Mouse (Mus musculus): ENCODE measurements at regions not wholly inside any gene's neighbourhood (a gene's known extent, or its start where the extent isn't known, plus 50 kb on each side); places are given as distances from the start of the nearest gene placed in this dataset.

DNA sequence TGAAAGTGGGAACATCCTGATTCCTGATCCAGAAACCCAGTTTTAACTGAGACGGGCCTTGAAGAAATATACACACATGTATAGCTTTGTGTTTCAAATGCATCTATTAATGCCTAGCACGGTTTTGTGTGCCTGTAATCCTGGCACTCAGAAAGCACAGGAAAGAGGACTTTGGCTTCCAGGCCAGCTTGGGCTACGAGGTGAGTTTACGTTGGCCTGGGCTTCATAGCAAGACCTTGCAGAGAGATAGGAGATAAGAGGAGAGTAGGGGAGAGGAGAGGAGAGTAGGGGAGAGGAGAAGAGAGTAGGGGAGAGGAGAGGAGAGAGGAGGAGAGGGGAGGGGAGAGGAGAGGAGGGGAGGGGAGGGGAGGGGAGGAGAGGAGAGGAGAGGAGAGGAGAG is 234.9 kb upstream of the Klf4 start:
- WGBS = 79% methylated on average over 4 of the region's 4 CpGs
- no peak for ATAC-seq (ENCODE audit: low read depth)

DNA sequence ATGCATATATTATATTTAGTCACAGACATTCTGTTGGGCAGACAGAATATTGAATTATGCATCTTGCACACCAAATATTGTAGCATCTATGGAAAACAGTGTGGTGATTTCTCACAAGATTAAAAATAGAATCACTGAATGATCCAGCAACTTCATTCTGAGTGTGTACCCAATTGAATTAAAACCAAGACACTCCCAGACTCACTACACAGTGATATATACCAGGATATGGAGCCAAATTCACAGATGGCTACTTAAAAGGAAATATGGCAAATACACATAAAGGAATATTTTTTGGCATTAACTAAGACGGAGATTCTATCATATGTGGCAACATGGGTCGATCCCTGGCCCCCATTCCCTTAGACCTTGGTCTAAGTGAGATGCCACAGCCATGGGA is 233.5 kb upstream of the Klf4 start:
- 88% methylated on average over 2 of the region's 2 CpGs for WGBS
- no peaks in the 10 kb centered on the region for H3K36me3 ChIP-seq (ENCODE audit: control insufficient read depth, insufficient read depth, low read length)
- no peaks in the 10 kb centered on the region for H3K27me3 ChIP-seq (replicated peaks; ENCODE audit: control insufficient read depth, insufficient read depth, low read length)
- H3K27ac ChIP-seq (replicated peaks; ENCODE audit: low read depth, low read length) = no peak overlapping the region
- ATAC-seq (ENCODE audit: low read depth) = no peak
- no peak overlapping the region for H3K4me3 ChIP-seq (ENCODE audit: low read depth, low read length)
- H3K4me2 ChIP-seq (ENCODE audit: low read depth, low read length) = no peak overlapping the region
- no peaks in the 10 kb centered on the region for H3K4me1 ChIP-seq (ENCODE audit: control insufficient read depth, insufficient read depth, low read length)
- H3K9me3 ChIP-seq (ENCODE audit: control insufficient read depth, low read length) = no peaks in the 10 kb centered on the region
- H3K9ac ChIP-seq (ENCODE audit: low read depth, low read length) = no peak overlapping the region
- DNase-seq (ENCODE audit: low spot score) = no peak

More for the DNA sequence above, 234.9 kb upstream of the Klf4 start:
- no peak for DNase-seq (ENCODE audit: low spot score)
- Histone ChIP-seq H3K4me3 (ENCODE audit: low read depth, low read length) (no peak overlapping the region), H3K27ac (replicated peaks; ENCODE audit: low read depth, low read length) (no peak overlapping the region), H3K9ac (ENCODE audit: low read depth, low read length) (no peak overlapping the region), H3K36me3 (ENCODE audit: control insufficient read depth, insufficient read depth, low read length) (no peaks in the 10 kb centered on the region), H3K9me3 (ENCODE audit: control insufficient read depth, low read length) (no peaks in the 10 kb centered on the region), H3K27me3 (replicated peaks; ENCODE audit: control insufficient read depth, insufficient read depth, low read length) (no peaks in the 10 kb centered on the region), H3K4me2 (ENCODE audit: low read depth, low read length) (no peak overlapping the region), H3K4me1 (ENCODE audit: control insufficient read depth, insufficient read depth, low read length) (no peaks in the 10 kb centered on the region)

DNA sequence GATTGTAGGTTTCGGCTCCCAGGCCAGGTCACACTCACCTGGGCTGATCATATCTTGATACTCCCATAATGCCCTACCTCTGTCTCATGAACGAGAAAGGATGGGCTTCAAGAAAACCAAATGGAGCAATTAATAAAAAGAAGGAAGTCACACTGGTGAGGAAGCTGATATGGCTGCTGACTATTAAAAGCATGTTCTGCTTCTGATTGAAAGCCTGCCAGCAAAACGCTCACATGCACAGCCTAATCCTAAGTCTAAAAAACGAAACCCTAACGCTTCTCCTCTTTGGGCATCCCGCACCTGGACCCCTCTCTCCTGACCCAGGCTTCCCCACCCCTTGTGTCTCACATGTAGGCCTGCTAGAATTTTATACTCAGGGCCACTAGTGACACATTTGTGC is 230.8 kb upstream of the Klf4 start:
- 67% methylated on average over 6 of the region's 6 CpGs for WGBS
- Histone ChIP-seq H3K36me3 (ENCODE audit: control insufficient read depth, insufficient read depth, low read length) (no peaks in the 10 kb centered on the region), H3K9ac (ENCODE audit: low read depth, low read length) (no peak overlapping the region), H3K4me2 (ENCODE audit: low read depth, low read length) (no peak overlapping the region), H3K9me3 (ENCODE audit: control insufficient read depth, low read length) (no peaks in the 10 kb centered on the region), H3K4me3 (ENCODE audit: low read depth, low read length) (no peak overlapping the region), H3K4me1 (ENCODE audit: control insufficient read depth, insufficient read depth, low read length) (no peaks in the 10 kb centered on the region), H3K27me3 (replicated peaks; ENCODE audit: control insufficient read depth, insufficient read depth, low read length) (no peaks in the 10 kb centered on the region), H3K27ac (replicated peaks; ENCODE audit: low read depth, low read length) (no peak overlapping the region)
- no peak for ATAC-seq (ENCODE audit: low read depth)
- DNase-seq (ENCODE audit: low spot score) = no peak

DNA sequence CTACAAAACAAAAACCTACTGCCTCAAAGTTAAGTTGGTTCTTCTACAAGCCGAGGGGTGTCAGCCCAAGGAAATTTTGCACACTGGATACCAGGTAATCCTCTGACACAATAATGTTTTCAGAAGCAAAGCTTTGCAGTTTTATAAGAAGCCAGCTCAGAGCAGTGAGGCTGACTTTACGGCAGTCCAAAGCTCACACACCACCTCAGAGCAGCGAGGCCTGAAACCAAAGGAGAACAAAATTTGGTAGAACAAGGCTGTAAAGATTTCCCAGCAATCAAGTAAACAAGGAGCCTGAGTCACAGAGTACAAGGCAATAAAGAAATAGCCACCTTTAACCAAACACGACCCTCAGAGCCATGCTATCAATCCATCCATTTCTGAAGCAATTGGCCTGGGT is 230.1 kb upstream of the Klf4 start:
- H3K36me3 ChIP-seq (ENCODE audit: control insufficient read depth, insufficient read depth, low read length) = no peaks in the 10 kb centered on the region
- H3K27ac ChIP-seq (replicated peaks; ENCODE audit: low read depth, low read length) = no peak overlapping the region
- H3K4me2 ChIP-seq (ENCODE audit: low read depth, low read length) = no peak overlapping the region
- WGBS = 81% methylated on average over 4 of the region's 4 CpGs
- peaks cover 1% of the 10 kb centered on the region; the same call in 1 of the 2 replicates for H3K4me1 ChIP-seq (ENCODE audit: control insufficient read depth, insufficient read depth, low read length)
- H3K27me3 ChIP-seq (replicated peaks; ENCODE audit: control insufficient read depth, insufficient read depth, low read length) = no peaks in the 10 kb centered on the region
- no peak overlapping the region for H3K4me3 ChIP-seq (ENCODE audit: low read depth, low read length)
- no peak overlapping the region for H3K9ac ChIP-seq (ENCODE audit: low read depth, low read length)
- DNase-seq (ENCODE audit: low spot score) (no peak), ATAC-seq (ENCODE audit: low read depth) (no peak)
- no peaks in the 10 kb centered on the region for H3K9me3 ChIP-seq (ENCODE audit: control insufficient read depth, low read length)

DNA sequence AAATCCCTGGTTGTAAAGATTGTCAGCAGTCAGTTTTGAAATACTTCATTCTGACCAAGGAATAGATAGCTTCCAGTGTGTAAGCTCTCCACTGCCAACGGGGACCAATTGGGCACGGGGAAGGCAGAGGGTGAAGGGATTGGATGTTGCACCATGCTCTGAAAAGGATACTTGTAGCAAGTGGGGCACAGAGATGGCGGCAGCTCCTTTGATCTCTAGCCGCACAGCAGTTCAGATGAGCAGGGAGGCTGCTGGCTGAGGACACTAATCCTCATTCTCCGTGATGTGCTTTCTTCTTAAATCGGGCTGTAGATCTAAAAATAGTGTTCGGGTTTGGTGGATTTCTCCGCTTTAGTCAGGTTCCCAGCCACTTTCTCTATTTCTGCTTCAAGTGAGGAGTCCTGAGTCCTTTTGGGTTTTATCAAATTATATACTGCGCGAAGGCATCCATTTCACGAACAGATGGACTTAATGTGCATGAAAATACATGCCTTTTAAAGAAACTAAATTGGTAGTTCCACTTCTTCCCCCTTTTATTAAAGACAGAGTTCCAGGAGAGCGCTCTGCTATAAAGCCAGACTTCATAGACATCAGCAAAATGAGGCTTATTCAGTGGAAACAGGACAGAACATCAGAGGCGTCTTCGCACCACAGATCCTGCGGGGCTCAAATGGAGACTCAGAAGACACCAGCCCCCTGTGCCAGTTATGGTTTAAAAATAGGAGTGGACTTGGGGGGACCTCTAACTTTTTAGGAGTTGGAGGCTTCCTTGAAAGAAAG is 225.1 kb upstream of the Klf4 start:
- Histone ChIP-seq H3K4me3 (ENCODE audit: low read depth, low read length) (no peak overlapping the region; the same call in 1 of the 2 replicates), H3K27me3 (replicated peaks; ENCODE audit: control insufficient read depth, insufficient read depth, low read length) (no peaks in the 10 kb centered on the region), H3K36me3 (ENCODE audit: control insufficient read depth, insufficient read depth, low read length) (no peaks in the 10 kb centered on the region), H3K9me3 (ENCODE audit: control insufficient read depth, low read length) (no peaks in the 10 kb centered on the region), H3K4me1 (ENCODE audit: control insufficient read depth, insufficient read depth, low read length) (peaks cover 9% of the 10 kb centered on the region), H3K9ac (ENCODE audit: low read depth, low read length) (no peak overlapping the region), H3K4me2 (ENCODE audit: low read depth, low read length) (peak overlapping the region; percentile 45), H3K27ac (replicated peaks; ENCODE audit: low read depth, low read length) (0 out of 2 replicates have a peak overlapping the region, but pooled peaks have one; percentile 21)
- ATAC-seq (ENCODE audit: low read depth) (0 out of 2 replicates have a peak, but pooled peaks have one; percentile 30), DNase-seq (ENCODE audit: low spot score) (peak; percentile 86)
- WGBS = 34% methylated on average over 15 of the region's 15 CpGs

DNA sequence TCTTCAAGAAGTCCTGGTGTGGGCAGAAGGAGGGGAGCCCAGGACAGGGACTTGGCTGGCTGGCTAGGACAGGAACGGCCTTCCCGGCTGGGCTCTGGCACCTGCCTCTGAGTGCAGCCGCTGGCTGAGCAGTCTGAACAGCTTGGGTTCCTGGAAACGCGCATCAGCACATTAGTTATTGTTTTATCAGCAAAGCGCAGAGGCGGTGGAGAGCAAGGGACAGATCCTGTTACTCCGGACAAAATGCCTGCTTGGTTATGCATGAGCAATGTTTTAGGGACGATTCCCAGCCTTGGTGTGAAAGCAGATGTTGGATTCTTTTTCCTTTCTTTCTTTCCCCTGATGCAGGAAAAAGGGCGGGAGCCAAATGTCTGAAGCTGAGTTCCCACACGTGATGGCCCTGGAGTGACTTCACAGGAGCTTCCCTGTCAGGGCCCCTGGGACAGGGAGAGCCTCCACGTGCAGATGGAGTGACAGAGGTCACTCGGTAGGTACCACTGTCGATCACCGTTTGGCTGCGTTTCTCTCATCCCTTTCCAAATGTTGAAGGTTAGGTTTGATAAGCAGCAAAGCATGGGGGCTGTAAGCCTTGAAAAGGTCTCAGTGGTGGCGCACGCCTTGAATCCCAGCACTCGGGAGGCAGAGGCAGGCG is 217.8 kb upstream of the Klf4 start:
- no peaks in the 10 kb centered on the region for H3K9me3 ChIP-seq (ENCODE audit: control insufficient read depth, low read length)
- no peaks in the 10 kb centered on the region for H3K36me3 ChIP-seq (ENCODE audit: control insufficient read depth, insufficient read depth, low read length)
- no peak overlapping the region for H3K4me3 ChIP-seq (ENCODE audit: low read depth, low read length)
- H3K27ac ChIP-seq (replicated peaks; ENCODE audit: low read depth, low read length) = no peak overlapping the region
- WGBS = 68% methylated on average over 20 of the region's 20 CpGs
- H3K9ac ChIP-seq (ENCODE audit: low read depth, low read length) = no peak overlapping the region
- H3K4me2 ChIP-seq (ENCODE audit: low read depth, low read length) = no peak overlapping the region
- DNase-seq (ENCODE audit: low spot score) (peak; percentile 64), ATAC-seq (ENCODE audit: low read depth) (peak; percentile 55; the same call in 1 of the 2 replicates)
- H3K27me3 ChIP-seq (replicated peaks; ENCODE audit: control insufficient read depth, insufficient read depth, low read length) = no peaks in the 10 kb centered on the region
- H3K4me1 ChIP-seq (ENCODE audit: control insufficient read depth, insufficient read depth, low read length) = no peaks in the 10 kb centered on the region

DNA sequence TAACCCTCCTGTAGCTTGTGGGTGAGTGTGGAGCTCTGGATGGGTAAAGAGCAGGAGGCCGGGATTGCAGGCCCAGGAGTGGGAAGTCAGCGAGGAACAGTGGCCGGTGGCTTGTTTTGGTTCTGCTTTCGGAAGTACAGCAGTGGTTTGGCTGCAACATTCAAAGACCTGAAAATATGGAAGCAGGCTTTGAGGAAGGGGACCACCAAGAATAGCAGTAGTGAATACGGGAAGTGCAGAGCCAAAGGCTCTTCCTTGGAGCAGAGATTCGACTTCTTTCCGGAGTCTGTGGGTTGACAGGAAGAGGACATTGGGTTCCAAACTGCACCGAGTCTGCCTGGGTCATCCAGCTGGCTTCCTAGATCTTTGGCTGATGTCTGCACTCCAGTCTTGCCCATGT is 209.1 kb upstream of the Klf4 start:
- Histone ChIP-seq H3K4me3 (ENCODE audit: low read depth, low read length) (no peak overlapping the region), H3K27me3 (replicated peaks; ENCODE audit: control insufficient read depth, insufficient read depth, low read length) (no peaks in the 10 kb centered on the region), H3K9me3 (ENCODE audit: control insufficient read depth, low read length) (no peaks in the 10 kb centered on the region), H3K4me1 (ENCODE audit: control insufficient read depth, insufficient read depth, low read length) (no peaks in the 10 kb centered on the region), H3K36me3 (ENCODE audit: control insufficient read depth, insufficient read depth, low read length) (no peaks in the 10 kb centered on the region), H3K9ac (ENCODE audit: low read depth, low read length) (no peak overlapping the region), H3K4me2 (ENCODE audit: low read depth, low read length) (no peak overlapping the region), H3K27ac (replicated peaks; ENCODE audit: low read depth, low read length) (no peak overlapping the region)
- 98% methylated on average over 8 of the region's 8 CpGs for WGBS
- no peak for DNase-seq (ENCODE audit: low spot score)
- ATAC-seq (ENCODE audit: low read depth) = no peak

DNA sequence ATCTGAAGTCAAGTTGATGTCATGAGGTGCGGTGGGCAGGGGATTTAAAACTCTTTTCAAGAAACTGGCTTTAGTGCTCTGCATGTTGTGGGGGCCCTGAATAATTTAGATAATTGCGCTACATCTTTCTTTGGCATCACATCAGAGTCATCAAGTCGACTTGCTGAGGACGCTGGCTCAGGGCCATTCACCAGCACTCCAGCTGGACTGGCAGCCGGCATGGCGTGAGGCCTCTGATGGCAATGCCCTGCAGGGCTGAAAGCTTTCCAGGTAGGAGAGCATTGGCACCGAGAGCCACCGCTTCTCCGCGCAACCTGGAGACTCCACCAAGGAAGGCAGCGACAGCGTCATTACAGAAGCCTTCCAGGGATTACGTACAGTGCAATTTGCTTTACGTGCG is 207.8 kb upstream of the Klf4 start:
- DNase-seq (ENCODE audit: low spot score) = no peak
- Histone ChIP-seq H3K9me3 (ENCODE audit: control insufficient read depth, low read length) (no peaks in the 10 kb centered on the region), H3K27me3 (replicated peaks; ENCODE audit: control insufficient read depth, insufficient read depth, low read length) (no peaks in the 10 kb centered on the region), H3K9ac (ENCODE audit: low read depth, low read length) (no peak overlapping the region), H3K4me1 (ENCODE audit: control insufficient read depth, insufficient read depth, low read length) (no peaks in the 10 kb centered on the region), H3K36me3 (ENCODE audit: control insufficient read depth, insufficient read depth, low read length) (no peaks in the 10 kb centered on the region), H3K27ac (replicated peaks; ENCODE audit: low read depth, low read length) (no peak overlapping the region), H3K4me3 (ENCODE audit: low read depth, low read length) (no peak overlapping the region), H3K4me2 (ENCODE audit: low read depth, low read length) (no peak overlapping the region)
- ATAC-seq (ENCODE audit: low read depth) = no peak
- 70% methylated on average over 15 of the region's 15 CpGs for WGBS

DNA sequence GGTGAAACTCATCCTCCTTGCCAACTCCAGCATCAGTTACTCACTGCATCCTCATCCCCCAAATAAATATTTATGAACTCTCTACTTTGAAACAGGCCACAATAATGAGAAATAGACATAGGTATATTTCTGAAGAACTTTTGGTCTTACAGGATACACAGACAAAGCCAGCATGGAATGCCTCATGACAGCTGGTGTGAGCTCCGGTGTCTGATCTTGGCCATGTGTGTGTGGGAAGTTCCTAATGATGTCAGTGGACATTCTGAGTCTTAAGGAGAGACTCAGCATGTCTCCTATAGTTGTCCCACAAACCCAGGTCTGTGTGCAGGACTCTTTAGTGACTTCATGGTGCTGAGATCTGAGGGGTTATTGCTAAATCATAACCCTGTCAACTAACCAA is 206.4 kb upstream of the Klf4 start:
- DNase-seq (ENCODE audit: low spot score) (no peak), ATAC-seq (ENCODE audit: low read depth) (no peak)
- H3K9ac ChIP-seq (ENCODE audit: low read depth, low read length) = no peak overlapping the region
- 94% methylated on average over 1 of the region's 1 CpGs for WGBS
- H3K4me2 ChIP-seq (ENCODE audit: low read depth, low read length) = no peak overlapping the region
- no peaks in the 10 kb centered on the region for H3K36me3 ChIP-seq (ENCODE audit: control insufficient read depth, insufficient read depth, low read length)
- H3K27ac ChIP-seq (replicated peaks; ENCODE audit: low read depth, low read length) = no peak overlapping the region
- no peaks in the 10 kb centered on the region for H3K4me1 ChIP-seq (ENCODE audit: control insufficient read depth, insufficient read depth, low read length)
- H3K4me3 ChIP-seq (ENCODE audit: low read depth, low read length) = no peak overlapping the region
- H3K9me3 ChIP-seq (ENCODE audit: control insufficient read depth, low read length) = no peaks in the 10 kb centered on the region
- no peaks in the 10 kb centered on the region for H3K27me3 ChIP-seq (replicated peaks; ENCODE audit: control insufficient read depth, insufficient read depth, low read length)
